Mouse (Mus musculus) urinary bladder, adult 2 months (tissue): ENCODE results near the gene Foxp1. TPM values are rescaled to one million over a fixed set of nuclear protein-coding genes. Genes with fewer than 3 reads are reported as not detected.
A peak's percentile ranks its signal among the peaks of the same experiment; 100 is the strongest.

Experiments used
- DNase-seq: peaks from one replicate; pipeline ENCODE4 v3.0.0; 2022; ENCODE audit warnings: low spot score
- polyA plus RNA-seq: library from polyadenylated mRNA; depleted of rRNA; stranded (reverse); fragments of >200 nt; gene quantifications from 2 replicates; pipeline ENCODE4 v1.2.3, GENCODE M21; 2012

Foxp1 gene
- polyA plus RNA-seq, 1 experiment: 46.5 TPM

- DNase-seq: no peak
Measured at GRCm38 (mm10) chr6:99282866-99283657, 239.5 kb downstream of the Foxp1 start.

GRCm38 (mm10) chr6:99281433-99281832, 241.1 kb downstream of the Foxp1 start:
- no peak for DNase-seq

GRCm38 (mm10) chr6:99280619-99281018, 241.9 kb downstream of the Foxp1 start:
- DNase-seq: no peak

- no peak for DNase-seq
Measured at GRCm38 (mm10) chr6:99277251-99277650, 245.3 kb downstream of the Foxp1 start.

- DNase-seq: no peak
Measured at GRCm38 (mm10) chr6:99276297-99276653, 246.2 kb downstream of the Foxp1 start.

DNA sequence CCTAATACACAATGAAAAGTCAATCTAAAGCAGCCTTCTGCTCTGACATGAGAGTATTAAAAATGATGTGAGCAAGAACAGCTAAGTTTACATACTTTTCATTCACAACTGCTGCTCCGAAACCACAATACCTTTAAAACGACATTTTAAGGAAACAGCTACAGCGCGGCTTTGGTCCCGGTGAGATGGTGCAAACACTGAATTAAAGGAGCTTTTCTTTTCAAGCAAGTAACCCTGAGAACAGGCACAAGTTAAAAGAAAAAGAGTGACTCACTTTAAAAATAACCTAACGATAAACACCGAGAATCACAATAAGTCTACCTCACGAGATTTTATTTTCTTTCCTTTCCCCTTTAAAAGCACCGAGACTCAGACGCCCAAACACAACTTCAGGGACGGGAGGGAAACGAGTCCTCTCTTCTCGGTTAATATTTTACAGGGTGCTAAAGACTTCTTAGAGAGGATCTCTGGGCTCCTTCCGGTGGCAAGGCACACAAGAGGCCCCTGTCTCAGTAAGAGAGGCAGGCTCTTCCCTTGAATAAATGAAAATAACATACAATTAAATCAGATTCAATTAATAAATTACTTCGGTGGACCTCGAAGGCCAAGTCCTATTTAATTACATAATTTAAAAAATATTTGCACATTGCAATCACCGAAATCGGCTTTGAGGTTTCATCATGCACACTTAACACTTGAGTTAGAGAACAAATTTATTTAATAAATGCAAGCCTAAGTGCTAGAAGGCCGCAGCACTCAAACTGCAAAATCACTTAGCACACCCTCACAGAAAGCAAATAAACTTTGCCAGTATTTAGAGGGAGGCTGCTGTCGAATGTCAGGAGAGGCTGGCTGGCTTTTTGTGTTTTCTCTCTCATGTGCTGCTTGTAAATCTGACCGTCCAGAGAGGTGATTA, 246.9 kb downstream of the Foxp1 start:
- DNase-seq: no peak

- DNase-seq: no peak
Measured at GRCm38 (mm10) chr6:99274667-99275066, 247.9 kb downstream of the Foxp1 start.

- no peak for DNase-seq
Measured at GRCm38 (mm10) chr6:99274222-99274621, 248.3 kb downstream of the Foxp1 start.

DNA sequence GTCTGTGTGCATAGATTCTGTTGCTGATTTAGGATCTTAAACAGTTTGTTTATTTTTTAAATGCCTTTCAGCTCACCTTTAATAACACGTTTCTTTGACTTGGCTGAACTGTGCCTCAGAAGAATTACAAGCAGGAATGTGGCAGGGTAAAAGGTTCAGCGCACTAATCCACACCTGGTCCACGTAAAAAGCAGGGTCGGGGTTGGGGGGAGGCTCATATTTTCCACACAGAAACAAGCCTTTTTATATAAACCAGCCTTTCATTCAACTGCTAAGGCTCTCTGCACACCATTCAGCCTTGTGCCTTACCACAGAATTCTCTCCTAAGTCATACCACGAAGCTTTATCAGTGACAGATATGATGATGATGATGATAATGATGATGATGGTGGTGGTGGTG, 249.3 kb downstream of the Foxp1 start:
- no peak for DNase-seq

- no peak for DNase-seq
Measured at GRCm38 (mm10) chr6:99272174-99272573, 250.3 kb downstream of the Foxp1 start.

- no peak for DNase-seq
Measured at GRCm38 (mm10) chr6:99271741-99272140, 250.8 kb downstream of the Foxp1 start.

GRCm38 (mm10) chr6:99269921-99270320, 252.6 kb downstream of the Foxp1 start:
- DNase-seq: no peak

GRCm38 (mm10) chr6:99268171-99269061, 254.1 kb downstream of the Foxp1 start:
- DNase-seq: no peak

DNA sequence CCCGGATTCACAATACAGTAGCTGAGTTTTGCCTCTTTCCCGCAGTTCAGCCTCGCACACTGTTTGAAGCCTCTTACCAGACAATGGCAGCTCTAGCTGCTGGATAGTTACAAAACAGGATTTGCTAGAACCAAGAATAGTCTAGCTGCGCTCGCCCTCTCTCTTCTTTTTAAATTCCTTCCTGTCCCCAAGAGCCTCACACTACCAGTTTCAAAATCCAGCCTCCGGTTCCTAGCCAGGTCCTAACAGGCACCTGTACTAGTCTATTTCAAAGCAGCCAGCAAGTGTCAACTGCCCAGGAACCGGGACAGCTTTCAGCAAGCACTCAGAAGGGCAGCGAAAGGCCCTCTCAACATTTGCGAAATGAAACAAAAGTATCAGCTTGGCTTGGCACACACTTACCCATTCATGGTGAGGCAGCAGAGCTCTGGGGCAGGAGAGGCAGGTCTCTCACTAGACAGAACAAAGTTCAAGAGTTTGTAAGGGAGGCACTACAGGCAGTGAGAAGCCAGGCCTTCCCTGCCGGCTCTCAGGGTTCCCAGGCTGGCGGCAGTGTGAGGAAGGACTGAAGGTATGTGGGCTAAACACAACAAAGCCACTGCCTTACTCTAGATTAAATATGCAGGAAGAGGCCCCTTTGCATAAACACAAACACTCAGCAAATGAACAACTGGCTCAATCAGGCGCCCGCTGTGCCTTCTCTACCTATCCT, 256.4 kb downstream of the Foxp1 start:
- peak; percentile 47 for DNase-seq

DNA sequence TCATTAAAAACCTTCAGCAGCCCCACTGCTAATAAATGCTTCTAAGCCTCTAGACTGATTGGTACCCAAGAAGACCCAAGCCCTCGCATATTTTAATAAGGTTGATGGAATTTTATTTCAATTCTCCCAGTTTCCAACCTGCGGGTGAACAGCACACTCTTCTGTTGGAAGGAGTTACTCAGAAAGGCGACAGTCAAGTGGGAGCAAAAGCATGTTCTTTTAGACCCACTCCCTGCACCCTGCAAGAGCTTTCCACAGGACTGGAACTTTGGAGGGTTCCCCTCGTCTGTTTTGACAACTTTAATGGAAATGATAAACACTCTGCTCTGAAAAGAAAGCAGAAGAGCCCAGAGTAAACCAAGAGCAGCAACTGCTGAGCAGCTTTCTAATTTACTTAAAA, 257.3 kb downstream of the Foxp1 start:
- no peak for DNase-seq

DNA sequence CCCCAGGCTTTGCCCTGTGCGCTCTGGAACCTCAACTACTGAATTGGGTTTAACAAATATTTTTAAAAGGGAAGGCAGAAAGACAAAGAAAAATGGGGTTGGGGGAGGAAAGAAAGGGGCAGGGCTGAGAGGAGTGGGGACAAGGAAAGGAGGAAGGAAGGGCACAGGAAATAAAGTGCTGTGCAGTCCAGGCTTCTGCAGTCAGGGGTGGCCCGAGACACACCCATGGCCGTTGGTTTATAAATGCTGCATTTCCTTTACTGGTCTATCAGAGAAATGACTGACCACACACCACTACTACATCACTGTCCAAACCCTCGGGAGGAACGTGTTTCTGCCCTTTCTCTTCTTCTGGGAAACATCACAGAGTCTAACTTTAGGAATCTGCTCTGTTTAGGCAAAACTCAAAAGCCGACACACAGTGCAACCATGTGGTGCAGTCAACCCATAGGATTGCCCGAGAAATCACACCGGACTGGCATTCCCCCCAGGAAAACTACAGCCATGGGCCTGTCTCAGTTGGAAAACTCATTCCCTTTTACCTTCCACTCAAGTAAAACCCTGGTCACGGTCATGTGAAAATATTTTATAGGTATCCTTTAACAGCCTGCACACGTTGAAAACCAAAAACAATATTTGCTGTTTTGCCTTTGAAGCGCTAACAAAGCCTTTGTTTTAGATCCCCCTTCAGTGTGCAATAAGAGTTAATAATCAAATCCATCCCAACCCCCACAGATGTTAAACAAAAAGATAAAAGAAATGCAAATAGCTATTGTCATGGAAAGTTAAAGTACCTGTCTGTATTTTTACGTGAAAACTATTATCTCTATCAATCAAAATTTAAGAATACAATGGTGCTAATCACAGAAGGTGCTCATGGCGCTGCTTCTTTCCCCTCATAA, 258.1 kb downstream of the Foxp1 start:
- DNase-seq: no peak

DNA sequence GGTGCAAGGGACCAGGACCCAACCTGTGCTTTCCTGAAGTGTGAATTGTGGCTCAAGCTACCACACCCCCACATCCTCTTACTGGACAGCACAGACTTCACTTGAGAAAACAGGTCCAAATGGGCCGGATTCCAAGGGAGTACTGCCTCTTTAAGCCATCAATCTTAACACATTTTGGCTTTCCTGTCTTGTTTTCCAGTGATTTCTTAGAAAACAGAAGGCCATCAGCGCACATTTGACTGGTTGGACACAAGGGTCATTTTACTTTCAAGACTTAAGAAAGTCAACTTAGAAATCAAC, 258.7 kb downstream of the Foxp1 start:
- no peak for DNase-seq

DNA sequence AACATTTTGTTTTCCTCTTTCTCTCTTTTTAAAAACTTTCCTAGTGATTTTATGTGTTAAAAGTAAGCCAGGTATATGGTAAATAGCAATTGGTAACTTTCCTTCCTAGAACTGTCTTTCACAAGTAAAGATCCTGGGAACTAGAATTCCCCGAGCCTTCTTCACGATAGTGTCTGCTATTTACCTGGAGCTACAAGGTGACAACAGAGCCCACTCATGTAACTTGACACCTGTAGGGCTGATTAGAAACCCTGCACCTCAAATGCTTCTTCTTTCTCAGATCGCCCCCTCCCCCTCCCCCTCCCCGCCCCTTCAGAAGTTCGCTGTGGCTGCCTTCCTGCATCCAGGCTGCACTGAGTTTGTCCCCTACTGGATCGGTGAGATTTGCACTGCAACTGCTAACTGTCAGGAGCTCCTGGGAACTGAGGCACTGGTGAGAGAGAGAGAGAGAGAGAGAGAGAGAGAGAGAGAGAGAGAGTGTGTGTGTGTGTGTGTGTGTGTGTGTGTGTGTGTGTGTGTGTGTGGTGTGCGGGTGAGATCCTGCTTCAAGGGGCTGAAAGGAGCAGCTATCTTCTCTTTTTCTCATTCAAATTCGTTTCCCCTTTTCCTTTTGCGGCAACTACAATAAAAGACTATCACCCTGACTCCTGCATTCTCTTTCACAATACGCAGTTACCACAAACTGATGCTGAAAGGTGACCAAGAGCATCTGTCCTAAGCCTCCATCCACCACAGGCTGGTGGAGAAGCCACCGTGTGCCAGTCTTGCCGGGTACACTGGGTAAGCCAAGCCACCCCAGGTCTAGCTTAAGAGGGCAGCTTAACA, 259.2 kb downstream of the Foxp1 start:
- no peak for DNase-seq

GRCm38 (mm10) chr6:99261737-99262130, 260.8 kb downstream of the Foxp1 start:
- DNase-seq: no peak
